Mouse (Mus musculus) frontal cortex, adult (tissue): ENCODE results near the gene Ctsz.

Experiments
- ATAC-seq: cut with Nextera tagmentation; 2 replicates; pipeline ENCODE4 v1.9.2; 2017; ENCODE audit warnings: mild to moderate bottlenecking, moderate library complexity, mixed read lengths; ENCODE audit not compliant: low TSS enrichment

Gene Ctsz

DNA sequence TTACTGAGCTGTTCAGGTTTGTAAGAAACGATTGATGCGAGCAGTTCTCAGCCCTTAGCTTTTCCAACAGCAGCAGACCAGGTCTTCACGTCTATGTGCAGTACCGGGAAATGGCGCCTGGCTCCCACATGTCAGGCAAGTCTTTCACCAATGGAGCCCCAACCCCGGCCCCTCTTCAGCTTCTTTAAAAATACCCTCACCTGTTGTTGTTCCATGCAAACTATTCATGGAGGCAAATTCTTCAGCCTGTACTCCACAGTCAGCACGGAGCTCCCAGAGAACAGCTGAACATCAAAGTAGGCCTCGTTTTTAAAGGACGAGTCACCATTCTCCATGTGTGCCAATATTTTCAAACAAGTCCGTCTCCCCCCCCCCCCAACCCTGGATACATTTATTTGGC, 42.2 kb downstream of the Ctsz start:
- no peak for ATAC-seq

DNA sequence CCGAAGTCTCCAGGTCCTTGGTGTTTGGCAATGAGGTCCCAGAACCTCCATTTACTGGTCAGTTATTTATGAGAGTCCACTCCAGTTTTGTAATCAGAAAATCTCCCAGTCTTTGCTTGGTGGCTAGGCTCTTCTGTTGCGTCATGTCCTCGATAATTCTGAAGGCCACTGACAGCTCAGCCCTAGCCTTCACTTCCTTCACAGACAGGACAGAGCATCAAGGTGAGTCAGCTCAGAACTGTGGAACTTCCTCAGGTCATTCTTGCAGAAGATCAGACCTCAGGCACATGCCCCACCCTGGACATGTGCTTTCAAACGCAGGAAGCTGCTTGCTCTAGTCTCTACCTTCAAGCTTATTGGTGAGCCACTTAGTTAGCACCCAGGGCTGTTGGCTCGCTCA, 45.5 kb downstream of the Ctsz start:
- ATAC-seq = no peak

DNA sequence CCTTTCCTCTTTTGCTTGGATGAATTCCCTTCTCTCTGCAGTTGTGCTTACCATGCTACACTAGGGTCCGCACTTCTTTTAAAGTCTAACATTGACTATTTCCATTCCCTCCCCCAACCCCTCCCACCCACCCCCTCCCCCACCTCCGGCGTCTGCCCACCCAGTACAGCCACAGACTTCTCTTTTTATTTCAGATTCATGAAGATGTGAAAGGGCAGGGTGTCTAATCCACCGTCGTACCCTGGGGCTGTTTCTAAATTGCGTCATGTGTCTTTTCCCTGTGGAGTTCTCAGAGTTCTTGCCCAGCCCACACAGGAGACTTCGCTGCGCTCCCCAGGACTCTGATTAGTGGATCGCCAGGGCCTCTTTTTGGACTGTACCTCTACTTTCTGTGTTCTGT, 46.3 kb downstream of the Ctsz start:
- no peak for ATAC-seq

DNA sequence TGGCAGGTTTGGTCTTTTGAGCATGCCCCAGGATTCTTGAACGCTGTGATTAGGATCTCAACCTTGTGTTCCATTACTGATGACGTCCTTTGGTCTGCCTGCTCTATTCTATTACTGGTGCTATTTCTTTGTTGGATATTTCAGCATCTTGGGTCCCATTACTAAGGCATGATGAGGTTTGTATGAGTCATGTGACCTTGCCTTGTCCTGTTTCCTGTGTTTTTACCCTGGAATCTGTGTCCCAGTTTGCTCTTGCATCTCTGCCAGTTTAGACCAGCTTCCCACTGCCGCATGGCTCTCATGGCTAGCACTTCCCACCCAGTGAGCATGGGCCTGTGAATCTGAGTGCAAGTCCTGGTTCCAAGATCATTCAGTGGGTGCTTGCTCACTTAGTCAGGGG, 46.9 kb downstream of the Ctsz start:
- no peak for ATAC-seq

DNA sequence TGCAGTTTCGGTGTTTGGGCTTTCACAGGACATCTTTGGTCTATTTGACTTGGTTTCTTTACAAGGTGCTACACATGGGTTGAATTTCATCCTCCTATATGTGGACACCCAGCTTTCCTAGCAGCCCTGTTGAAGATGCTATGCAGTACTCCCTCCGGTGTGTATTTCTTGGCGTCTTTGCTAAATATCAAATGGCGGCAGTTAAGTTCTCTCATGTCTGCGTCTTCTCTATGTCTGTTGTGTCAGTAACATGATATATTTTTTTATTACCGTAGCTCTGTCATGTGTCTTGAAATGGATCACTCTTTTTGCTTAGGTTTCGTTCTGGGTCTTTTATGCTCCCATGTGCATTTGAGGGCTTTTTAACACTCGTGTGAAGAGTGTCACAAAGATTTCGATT, 57.8 kb downstream of the Ctsz start:
- ATAC-seq = no peak
